Mouse (Mus musculus) T-cell, adult 2 months (primary cell): Measurements from ENCODE around the gene Arhgap17.
A peak's percentile ranks its signal among the peaks of the same experiment; 100 is the strongest.

ENCODE experiments used
- DNase-seq: peaks from one replicate; pipeline ENCODE4 v3.0.0; 2022; ENCODE audit warnings: low spot score

The Arhgap17 gene

GRCm38 (mm10) chr7:123369759-123370481 lies at the start of gene Arhgap17, which contains the start of gene Lcmt1:
TSS of gene Arhgap17 (minus strand) at chr7:123369915.
TSS of gene Lcmt1 (plus strand) at chr7:123369784.
- DNase-seq = peak; percentile 96

- no peak for DNase-seq
These were observed 47.9 kb upstream of the Arhgap17 start for GRCm38 (mm10) chr7:123417661-123418060.

DNA sequence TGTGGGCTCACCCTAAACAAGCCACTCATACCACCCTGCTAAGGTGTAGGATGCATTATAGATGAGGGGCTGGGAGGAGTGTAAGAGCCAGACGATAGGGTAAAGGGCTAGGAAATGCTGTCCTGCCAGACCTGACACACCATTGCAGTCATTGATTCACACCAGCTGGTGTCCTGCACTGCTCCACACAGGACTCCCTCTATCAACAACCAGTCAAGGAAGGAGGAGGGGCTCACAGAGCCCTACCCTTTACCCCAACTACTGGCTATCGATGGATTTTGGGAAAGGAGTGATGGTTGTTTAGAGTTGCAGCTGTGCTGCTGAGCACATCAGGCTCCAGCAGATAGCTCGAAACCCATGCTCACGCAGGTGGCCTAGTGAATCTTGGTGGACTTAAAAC lies 47.1 kb upstream of the Arhgap17 start:
- DNase-seq = no peak

- no peak for DNase-seq
These were observed 42.4 kb upstream of the Arhgap17 start for GRCm38 (mm10) chr7:123412143-123412542.

GRCm38 (mm10) chr7:123411109-123411508 lies 41.4 kb upstream of the Arhgap17 start:
- no peak for DNase-seq

- no peak for DNase-seq
These were observed 40.8 kb upstream of the Arhgap17 start for GRCm38 (mm10) chr7:123410502-123410901.

DNA sequence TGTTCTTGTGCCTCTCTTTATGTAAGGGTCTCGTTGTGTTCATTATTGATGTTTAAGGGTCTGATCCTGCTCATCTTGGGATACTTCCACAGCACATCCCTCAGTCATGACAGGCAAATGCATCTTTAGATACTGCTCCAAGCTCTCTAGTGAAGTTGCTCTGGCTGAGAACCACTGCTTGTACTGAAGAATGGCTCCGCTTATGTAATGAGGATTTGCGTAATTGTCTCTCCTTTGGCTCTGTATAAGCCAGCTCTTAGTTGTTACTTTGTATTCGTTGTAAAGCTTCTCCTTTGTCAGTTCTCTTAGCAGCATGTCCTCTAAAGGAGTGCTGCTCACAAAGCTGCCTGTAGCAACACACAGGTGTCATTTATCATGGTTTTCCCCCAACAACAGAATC lies 37.3 kb upstream of the Arhgap17 start:
- DNase-seq = no peak

DNA sequence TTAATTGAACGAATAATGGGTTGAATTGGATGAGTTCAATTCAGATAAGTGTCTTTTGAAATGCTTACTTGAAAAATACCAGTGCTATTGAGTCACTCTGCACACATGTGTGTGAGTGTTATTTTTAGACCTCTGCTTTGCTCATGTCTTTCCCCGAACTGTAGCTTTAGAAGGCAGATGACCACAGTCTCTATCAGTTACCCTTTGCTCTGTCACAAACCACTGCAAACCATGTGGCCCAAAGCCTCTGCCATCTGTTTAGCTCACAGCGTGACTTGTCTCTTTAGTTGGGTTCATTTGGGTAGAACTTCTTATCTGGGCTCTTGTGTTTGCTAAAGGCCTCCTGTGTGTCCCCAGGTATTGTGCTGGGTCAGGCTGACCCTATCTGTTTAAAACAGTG lies 35.9 kb upstream of the Arhgap17 start:
- DNase-seq = no peak

GRCm38 (mm10) chr7:123404198-123404597 lies 34.5 kb upstream of the Arhgap17 start:
- DNase-seq = no peak

DNA sequence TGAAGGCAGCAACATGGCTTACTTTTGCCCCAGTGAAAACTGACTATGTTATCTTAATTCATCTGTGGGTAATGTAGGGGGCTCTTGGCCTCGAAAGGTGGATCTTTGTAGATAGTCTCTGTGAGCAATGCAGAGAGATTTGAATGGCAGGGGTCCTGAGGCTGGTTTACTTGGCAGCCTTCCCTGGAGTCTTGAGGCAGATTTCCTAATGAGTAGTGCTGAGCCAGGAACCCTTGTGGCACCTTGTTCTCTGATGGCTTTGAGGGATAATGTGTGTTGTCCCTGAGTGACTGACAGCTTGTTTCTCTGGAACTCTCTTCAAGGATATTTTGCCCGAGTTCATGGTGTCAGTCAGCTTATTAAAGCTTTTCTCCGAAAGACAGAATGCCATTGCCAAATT lies 31.4 kb upstream of the Arhgap17 start:
- DNase-seq = no peak

GRCm38 (mm10) chr7:123399286-123399685 lies 29.6 kb upstream of the Arhgap17 start:
- DNase-seq = no peak

- no peak for DNase-seq
These were observed 29.1 kb upstream of the Arhgap17 start for GRCm38 (mm10) chr7:123398828-123399227.

DNA sequence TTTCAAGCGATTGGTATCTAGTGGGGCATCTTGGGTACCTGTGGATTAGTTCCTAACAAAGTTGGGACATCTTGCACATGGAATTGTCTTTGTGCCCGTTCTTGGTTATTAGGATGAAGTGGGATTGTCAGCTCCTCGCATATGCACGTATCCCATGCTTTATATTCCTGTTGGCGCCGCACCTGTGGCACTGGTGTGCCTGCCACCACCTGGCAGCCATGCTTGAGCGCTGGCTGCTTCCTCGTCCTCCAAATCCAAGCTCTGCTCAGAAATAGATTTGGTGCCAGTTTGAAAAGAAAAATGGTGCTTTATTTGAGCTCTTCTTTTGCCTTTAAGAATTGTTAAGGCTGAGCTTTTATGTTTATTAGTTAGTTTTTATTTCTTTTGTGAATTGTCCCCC lies 28.2 kb upstream of the Arhgap17 start:
- no peak for DNase-seq

GRCm38 (mm10) chr7:123397369-123397768 lies 27.7 kb upstream of the Arhgap17 start:
- no peak for DNase-seq

- DNase-seq = no peak
These were observed 27.2 kb upstream of the Arhgap17 start for GRCm38 (mm10) chr7:123396900-123397299.

- DNase-seq = no peak
These were observed 24.6 kb upstream of the Arhgap17 start for GRCm38 (mm10) chr7:123394271-123394670.

- no peak for DNase-seq
These were observed 20.1 kb upstream of the Arhgap17 start for GRCm38 (mm10) chr7:123389686-123390280.

GRCm38 (mm10) chr7:123385693-123386407 lies 16.1 kb upstream of the Arhgap17 start:
- no peak for DNase-seq

DNA sequence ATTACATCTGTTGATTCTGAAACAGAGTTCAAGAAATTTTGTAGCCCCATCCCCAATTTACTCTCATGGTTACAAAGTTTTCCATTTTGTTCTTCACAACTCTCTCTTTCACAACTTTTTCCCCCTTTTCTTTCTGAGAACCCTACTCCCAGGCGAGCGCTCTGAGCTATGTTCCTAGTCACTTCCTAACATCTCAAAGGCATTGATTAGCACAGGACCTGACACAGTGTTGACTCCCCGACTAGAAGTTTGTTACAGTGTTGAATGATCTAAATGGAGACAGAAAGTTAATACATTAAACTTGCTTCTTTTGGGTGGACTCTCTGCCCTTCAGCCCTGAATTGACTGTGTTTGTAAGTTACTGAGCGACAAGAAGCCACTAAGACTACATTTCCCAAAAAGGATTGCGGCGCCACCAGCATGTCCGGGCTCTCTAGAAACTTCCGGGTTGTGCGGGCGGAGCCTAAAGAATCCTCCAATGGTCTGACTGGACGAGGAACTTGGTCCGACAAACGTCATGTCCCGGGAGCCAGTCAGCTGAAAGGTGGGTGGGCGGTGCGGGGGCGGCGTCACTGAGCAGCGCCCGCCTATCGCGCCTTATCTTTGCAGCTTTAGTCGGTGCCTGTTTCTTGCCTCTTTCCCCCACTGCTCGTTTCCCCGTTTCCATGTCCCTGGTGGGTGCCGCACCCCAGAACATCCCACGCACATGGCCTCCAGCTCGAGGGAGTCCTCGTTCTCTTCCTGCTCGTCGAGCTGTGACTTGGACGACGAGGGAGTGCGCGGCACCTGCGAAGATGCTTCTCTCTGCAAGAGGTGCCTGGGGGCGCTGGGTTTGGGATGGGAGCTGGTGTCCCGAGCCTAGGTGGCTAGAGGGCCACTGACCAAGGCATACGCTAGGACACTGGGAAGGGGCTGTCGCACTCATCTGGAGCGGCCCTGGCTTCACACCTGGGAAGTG lies 8.0 kb upstream of the Arhgap17 start:
- peak; percentile 97 for DNase-seq

DNA sequence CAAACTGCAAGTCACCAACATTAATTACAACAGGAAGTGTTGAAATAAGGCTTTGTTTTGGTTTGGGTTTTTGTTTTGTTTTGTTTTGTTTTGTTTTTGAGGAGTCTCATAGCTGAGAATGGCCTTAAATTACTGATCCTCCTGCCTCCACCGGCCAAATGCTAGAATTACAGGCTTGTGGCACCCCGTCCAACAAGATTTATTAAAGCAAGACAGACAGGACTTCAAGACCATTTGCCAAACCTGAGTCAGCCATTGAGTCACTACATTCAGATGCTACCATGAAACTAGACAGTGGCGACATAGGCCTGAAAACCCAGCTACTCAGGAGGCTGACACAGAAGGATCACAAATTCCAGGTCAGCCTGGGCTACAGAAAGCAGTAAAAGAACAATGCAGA lies 1.8 kb upstream of the Arhgap17 start:
- DNase-seq = no peak

DNA sequence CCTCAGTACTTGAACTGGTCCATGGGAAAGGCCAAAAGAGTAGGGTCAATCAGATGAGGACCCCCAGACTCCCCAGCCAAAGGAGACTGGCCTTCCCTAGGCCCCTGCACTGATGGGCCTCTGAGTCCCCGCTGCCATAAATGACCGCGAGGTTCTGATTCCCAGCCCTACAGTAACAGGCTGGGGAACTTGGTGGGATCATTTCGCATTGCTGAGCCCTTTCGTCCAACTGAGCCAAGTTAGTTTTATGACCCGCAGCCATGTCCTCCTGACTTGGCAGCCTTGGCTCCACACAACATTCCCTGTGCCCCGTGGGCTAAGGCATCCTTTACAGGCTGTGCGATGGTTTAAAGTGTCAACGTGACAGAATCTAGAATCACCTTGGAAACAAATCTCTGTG lies 985 bp upstream of the Arhgap17 start:
- DNase-seq = no peak
